Mouse (Mus musculus) ovary, postnatal 36 days (tissue): Measurements from ENCODE around the gene Golim4.
"Not testable (repeated sequence)": the region's sequence is repeated elsewhere in the genome, so short reads cannot be mapped to it uniquely, and the experiment has no call there.

Experiments used
- DNase-seq: peaks from one replicate; pipeline ENCODE4 v3.0.0; 2022; ENCODE audit warnings: low spot score, mixed read lengths

Gene Golim4

DNA sequence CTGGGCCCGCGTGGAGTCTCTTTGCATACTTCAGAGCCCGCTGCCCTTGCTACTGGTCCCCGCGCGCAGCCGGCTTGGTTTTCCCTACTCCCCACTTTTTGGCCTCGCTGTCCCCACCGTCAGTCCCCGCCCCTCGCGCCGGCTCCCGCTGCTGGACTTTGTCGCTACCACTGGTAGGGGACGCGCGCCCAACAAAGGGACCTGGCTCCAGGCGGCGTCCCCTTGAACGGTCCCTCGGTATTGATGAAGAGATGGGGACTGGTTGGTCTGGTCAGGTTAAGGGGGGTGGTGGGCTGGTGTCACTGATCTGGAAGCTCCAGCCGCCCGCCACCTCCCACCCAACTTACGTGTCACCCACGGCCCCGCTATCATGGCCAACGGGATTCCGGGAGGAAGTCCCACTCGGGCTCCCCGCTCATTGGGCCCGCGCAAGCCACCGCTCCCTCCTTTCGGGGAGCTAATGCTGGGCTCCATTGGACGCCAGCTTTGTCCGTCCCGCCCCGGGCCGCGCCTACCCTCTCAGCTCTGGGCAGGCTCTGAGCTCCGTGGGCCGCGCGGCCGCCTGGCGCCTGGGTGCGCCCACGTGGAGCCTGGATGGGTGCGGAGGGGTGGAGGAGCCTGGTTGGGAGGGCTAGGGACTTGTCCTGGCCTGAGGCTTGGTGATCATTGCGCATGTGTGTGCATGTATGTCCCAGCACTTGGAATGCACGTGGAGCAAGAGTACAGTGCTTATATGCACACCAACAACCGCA lies at the start of gene Golim4:
Gene Golim4, minus strand, starts transcription at position 399 of the 752 bp plus-strand sequence.
- DNase-seq, result peak; percentile 94

DNA sequence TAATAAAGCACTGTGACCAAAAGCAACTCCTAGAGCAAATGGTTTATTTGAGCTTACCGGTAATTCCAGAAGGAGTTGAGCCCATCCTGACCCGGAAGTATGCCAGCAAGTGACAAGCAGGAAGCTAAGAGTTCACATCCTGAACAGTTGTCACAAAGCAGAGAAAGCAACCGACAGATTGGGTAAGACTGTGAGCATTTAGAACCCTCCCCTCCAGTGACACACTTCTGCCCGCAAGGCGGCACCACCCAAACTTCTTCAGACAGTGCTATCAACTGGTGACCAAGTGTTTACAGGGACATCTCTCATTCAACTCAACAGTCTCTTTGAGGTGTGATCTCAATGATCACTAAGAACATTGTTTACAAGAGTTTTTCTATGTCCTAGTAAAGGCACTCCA lies 48.9 kb upstream of the Golim4 start:
- no peak for DNase-seq

DNA sequence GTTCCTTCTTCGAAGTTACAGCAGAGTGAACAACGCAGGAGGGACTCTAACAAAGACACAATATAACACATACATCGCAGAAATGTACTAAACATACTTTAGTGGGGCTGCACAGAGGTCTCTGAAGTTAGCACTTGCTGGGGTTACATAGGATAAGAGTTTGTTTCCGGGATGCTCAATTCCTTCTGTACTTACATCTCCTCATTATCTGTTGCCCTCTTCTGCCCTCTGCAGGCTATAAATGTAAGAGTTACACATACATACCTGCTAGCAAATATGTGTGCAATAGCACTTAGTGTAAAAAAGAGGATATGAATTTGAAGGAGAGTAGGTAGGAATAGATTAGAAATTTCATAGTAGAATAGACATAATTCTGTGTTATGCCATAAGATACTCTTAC lies 44.4 kb upstream of the Golim4 start:
- no peak for DNase-seq

DNA sequence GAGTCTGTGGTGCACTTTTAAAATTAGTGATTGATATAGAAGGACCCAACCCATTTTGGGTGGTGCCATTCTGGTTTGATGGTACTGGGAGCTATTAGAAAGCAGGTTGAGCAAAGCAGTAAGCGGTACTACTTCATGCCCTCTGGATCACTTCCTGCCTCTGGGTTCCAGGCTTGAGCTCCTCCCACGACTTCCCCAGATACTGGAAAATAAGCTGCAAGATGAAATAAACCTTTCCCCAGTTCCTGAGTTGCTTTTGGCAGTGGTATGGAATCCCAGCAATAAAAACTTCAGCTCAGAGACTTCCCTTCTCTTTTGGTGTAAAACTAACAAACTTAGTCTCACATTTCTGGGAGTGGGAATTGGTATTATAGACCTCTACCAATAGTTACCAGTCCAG lies 43.7 kb upstream of the Golim4 start:
- DNase-seq, result no peak

- not testable (repeated sequence) for DNase-seq
Measured at GRCm38 (mm10) chr3:75981031-75981750, 24.4 kb upstream of the Golim4 start.

- not testable (repeated sequence) for DNase-seq
Measured at GRCm38 (mm10) chr3:75962784-75963772, 6.3 kb upstream of the Golim4 start.

- DNase-seq, result no peak
Measured at GRCm38 (mm10) chr3:75955661-75956491, 873 bp downstream of the Golim4 start.

DNA sequence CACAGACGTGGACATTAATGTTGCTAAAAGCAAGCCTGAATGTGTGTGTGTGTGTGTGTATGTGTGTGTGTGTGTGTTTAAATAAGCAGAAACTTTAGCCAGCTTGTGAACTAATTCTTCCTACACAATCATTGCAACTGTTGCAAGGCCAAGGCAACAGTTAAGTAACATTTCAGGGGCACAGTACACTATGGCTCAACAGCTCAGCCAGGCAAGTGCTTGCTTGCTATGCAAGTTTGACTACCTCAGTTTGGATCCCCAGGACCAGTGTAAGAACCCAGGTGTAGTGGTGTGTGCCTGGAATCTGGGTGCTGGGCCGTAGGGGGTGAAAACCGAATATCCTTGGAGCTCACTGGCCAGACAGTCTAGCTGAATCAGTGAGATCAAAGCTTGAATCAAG lies 2.6 kb downstream of the Golim4 start:
- peak; percentile 7 for DNase-seq

DNA sequence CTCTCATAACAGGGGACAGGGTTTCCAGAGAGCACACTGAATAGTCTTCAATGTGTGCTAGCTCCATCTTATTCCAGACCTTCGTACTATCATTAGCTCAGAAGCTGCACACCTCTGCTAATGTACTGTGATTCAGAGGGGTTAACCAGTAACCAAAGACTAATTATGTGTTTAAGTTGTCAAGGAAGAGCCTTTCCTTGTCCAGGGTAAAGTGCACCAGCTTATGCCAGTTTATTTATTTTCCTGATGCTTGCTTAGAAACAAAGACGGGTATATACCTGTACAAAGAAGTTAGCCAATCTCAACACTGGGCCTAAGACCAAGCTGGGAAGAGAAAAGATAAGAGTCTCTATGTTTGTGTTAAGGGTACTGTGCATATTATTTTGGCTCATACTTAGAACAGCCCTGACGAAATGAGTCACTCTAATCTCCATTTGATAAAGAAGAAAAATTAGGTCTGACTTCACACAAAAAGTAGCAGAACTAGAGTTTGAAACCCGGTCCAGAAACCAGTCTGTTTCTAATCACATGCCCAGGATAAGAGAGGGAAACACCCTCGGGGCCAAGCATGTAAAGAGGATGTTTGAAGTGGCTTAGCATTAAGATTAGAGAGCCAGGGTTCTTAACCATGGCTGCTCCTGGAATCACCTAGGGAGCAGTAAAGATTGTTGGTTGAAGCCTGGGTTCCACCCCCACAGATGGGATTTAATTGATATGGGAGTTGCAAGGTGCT lies 4.3 kb downstream of the Golim4 start:
- no peak for DNase-seq

- DNase-seq, result no peak
Measured at GRCm38 (mm10) chr3:75950897-75951296, 5.9 kb downstream of the Golim4 start.

- DNase-seq, result no peak
Measured at GRCm38 (mm10) chr3:75949358-75949757, 7.4 kb downstream of the Golim4 start.

DNA sequence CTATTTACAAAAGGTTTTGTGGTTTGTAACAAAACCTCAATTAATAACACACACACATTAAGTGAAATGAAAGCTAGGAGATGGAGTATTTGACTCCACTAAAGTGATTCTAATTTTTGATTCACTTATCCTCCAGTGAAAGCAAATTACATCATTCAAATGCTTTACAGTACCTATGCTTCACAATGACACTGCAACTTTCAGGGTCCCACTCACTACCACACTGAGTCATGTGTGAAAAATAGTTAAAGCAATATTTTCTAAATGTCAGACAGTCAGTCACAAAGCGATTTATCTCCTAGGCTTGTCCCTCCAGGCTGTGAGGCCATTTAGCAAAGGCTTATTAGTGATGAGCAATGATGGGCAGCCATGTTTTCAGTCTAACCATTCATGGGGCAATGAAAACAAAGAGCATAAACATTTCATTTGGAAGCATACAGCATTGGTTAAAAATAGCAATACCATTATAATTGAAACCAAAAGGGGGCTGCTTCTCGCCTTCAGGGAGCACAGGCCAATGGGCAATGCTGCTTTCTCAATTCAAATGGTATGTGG lies 8.1 kb downstream of the Golim4 start:
- DNase-seq, result no peak

DNA sequence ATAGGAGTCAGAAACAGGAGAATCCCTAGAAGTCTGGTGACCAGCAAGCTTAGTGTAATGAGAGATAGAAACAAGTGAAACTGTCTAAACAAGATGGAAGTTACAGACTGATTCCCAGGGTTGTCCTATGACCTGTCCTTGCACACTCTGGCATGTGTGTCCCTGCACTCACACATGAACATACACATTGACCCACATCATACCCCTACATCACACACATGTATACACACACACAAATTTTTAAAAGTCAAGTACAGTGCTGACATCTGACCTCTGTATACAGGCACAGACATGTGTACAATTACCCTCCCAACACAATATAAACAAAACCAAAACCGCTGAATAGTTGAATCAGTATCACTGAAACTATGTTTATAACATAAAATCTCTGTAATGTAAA lies 8.7 kb downstream of the Golim4 start:
- DNase-seq, result no peak

- peak; percentile 4 for DNase-seq
Measured at GRCm38 (mm10) chr3:75942303-75943060, 14.3 kb downstream of the Golim4 start.

GRCm38 (mm10) chr3:75941864-75942263 lies 14.9 kb downstream of the Golim4 start:
- DNase-seq, result no peak

GRCm38 (mm10) chr3:75936152-75936551 lies 20.6 kb downstream of the Golim4 start:
- no peak for DNase-seq

DNA sequence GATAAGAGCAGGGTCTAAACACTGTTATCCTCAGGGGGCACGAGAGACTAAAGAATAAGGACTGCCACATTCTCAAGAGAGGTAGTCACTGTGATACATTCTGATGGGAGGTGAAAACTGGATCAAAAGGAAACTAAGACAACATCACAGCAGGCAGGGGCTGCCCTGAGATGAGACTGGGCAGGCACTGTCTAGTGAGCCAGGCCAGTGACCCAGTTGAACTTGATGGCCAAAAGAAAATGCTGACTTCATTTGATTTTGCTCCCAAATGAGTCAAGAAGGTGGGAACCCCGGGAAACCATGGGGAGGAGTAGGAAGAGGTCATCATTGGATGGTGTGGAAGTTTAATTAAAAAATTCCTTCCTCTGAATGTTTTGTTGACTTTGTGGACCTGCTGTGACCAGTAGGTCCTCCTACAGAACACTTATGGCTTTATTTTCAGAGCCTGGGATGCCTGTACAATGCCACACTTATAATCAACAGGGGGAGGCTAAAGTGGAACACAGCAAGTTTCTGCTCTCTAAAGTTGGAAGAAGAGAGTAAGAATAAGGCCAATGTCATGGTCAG lies 26.0 kb downstream of the Golim4 start:
- DNase-seq, result no peak

GRCm38 (mm10) chr3:75929926-75930548 lies 26.7 kb downstream of the Golim4 start:
- peak; percentile 3 for DNase-seq

DNA sequence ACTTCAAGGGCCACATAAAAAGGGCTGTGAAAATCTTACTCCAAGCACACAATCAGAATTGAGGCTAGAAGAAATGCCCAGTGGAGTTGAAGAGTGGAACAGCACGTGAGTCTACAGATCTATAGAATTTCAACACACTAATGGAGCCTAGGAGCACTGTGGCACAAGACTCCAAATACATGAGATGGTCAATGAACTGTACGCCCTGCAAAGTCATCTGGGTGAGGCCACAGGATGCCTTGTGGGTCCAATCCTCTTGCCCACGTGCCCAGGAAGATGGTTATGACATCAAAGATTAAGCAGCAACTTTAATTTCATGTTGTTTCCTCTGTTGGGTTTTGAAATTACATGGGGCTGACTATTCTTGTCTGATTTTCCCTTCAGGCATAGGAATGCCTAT lies 30.4 kb downstream of the Golim4 start:
- DNase-seq, result no peak
